ENCODE assay signal across 11 mouse cellular contexts in the genomic region with DNA sequence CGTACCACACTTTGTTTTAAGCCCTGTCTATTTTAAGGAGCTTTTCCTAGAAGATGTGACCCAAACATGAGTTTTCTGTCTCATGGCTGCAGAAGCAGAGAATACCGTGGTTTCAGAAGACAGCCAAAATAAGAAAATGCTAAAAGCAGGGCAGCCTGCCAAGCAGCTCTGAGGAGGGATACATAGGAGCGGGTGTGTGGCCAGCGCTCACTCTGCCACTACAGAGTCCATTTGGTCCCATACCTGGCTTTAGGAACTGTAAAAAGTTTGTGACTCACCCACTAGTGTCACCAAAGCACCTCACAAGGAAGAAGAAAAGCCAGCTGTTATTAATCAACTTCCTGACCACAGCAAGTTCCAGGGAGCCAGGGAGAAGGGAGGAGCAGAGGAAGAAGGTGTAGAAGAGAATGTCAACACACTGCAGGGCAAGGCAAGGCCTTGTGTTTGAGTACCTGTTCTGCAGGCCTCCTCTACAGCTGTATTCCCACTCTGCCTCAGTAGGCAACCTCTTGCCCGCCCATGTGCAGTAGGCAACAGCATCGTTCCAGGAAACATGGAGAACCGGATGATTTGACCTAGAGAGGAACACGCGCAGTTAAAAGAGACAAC. TPM values are rescaled to one million over a fixed set of nuclear protein-coding genes. Genes with fewer than 3 reads are reported as not detected.
DNase-seq lines count a peak whose midpoint lies in the region; ATAC-seq and TF ChIP-seq lines count a peak whose summit lies in the region.
"Had no signal": no experiment of that assay in that cellular context is flagged by ENCODE, and none has a peak within 500 bp of the region (broad histone marks: within the 10 kb centered on the region; RNA-seq: fewer than 3 reads in every experiment).

No protein-coding gene starts in this region.

- H3K36me3 ChIP-seq in intestine, postnatal 0 days (ENCODE audit: control insufficient read depth, insufficient read depth) = peaks cover 4% of the 10 kb centered on the region; the same call in 1 of the 2 replicates
- peaks cover 7% of the 10 kb centered on the region for H3K36me3 ChIP-seq in small intestine, adult 2 months (ENCODE audit: control insufficient read depth, insufficient read depth, low read length)

- DNase-seq in gastrocnemius, postnatal 10 days = peak; percentile 14
- DNase-seq in gastrocnemius, postnatal 36 days = no peak
- DNase-seq in ovary, adult 18-20 months (ENCODE audit: low spot score) = peak; percentile 7
- DNase-seq in ovary, postnatal 10 days (ENCODE audit: low spot score) = no peak
- no peak for DNase-seq in retina, embryonic 14.5 days (ENCODE audit: low spot score)
- DNase-seq in spleen, postnatal 10 days (ENCODE audit: low spot score in 2 of 2) = no peak
- DNase-seq: liver, embryonic 13.5 days had no signal

- no peak for TF ChIP-seq POLR2A in small intestine, adult 2 months (IDR thresholded peaks at IDR 0.05; ENCODE audit: low read depth, low read length)

- 0 out of 2 replicates have a peak, but pooled peaks have one; percentile 16 for ATAC-seq in intestine, postnatal 0 days
- ATAC-seq: CD4-positive, CD25-positive, alpha-beta regulatory T cell, adult 4 months had no signal

- H3K9me3 ChIP-seq in intestine, postnatal 0 days (ENCODE audit: control insufficient read depth) = no peaks in the 10 kb centered on the region
- H3K9me3 ChIP-seq: liver, embryonic 13.5 days had no signal

- no peak overlapping the region for H3K9ac ChIP-seq in intestine, postnatal 0 days (ENCODE audit: low read depth, low read length)
- H3K9ac ChIP-seq: liver, embryonic 13.5 days had no signal

- intact Hi-C loops in gastrocnemius, postnatal 36 days (cut with DNase I) = no loop called here

- no peak overlapping the region for H3K4me2 ChIP-seq in intestine, postnatal 0 days (replicated peaks; ENCODE audit: low read depth)
- H3K4me2 ChIP-seq: liver, embryonic 13.5 days had no signal

- no peak for TF ChIP-seq CTCF in intestine, postnatal 0 days (IDR thresholded peaks at IDR 0.05; ENCODE audit: low read depth)
- no peak for TF ChIP-seq CTCF in small intestine, adult 2 months (IDR thresholded peaks at IDR 0.05; ENCODE audit: extremely low read depth, insufficient read length, insufficient replicate concordance, low read depth, low read length)

- H3K27me3 ChIP-seq in intestine, postnatal 0 days (replicated peaks; ENCODE audit: control insufficient read depth, insufficient read depth, low read length) = no peaks in the 10 kb centered on the region
- H3K27me3 ChIP-seq in small intestine, adult 2 months (ENCODE audit: control insufficient read depth, insufficient read depth, low read length) = no peaks in the 10 kb centered on the region
- H3K27me3 ChIP-seq: liver, embryonic 13.5 days had no signal

- H3K4me1 ChIP-seq in intestine, postnatal 0 days (replicated peaks; ENCODE audit: control insufficient read depth, insufficient read depth, low read length) = 0 out of 2 replicates have a peak, but pooled peaks cover 3% of the 10 kb centered on the region
- 0 out of 2 replicates have a peak, but pooled peaks cover 2% of the 10 kb centered on the region for H3K4me1 ChIP-seq in small intestine, adult 2 months (ENCODE audit: control insufficient read depth, insufficient read depth, insufficient read length, low read length)

- peak overlapping the region; percentile 7; the same call in 1 of the 2 replicates for H3K27ac ChIP-seq in intestine, postnatal 0 days (ENCODE audit: low read depth, low read length)
- H3K27ac ChIP-seq in small intestine, adult 2 months (ENCODE audit: insufficient read depth, low read depth, low read length) = peak overlapping the region; percentile 20; the same call in 1 of the 2 replicates
- H3K27ac ChIP-seq: liver, embryonic 13.5 days had no signal

- H3K4me3 ChIP-seq in intestine, postnatal 0 days (ENCODE audit: low read depth, low read length) = no peak overlapping the region
- H3K4me3 ChIP-seq in small intestine, adult 2 months (ENCODE audit: low read depth, low read length) = no peak overlapping the region
- H3K4me3 ChIP-seq: liver, embryonic 13.5 days; myocyte had no signal

- WGBS in intestine, postnatal 0 days = 83% methylated on average over 9 of the region's 9 CpGs
- 83% methylated on average over 9 of the region's 9 CpGs for WGBS in small intestine, adult 2 months

RNA-seq across cellular contexts. Expression of a gene that starts 32.6 kb away (rescaled TPM):
- 10 to 100 TPM; 11.4 to 13.6 TPM for total RNA-seq in gastrocnemius, postnatal 10 days (2021)
- 1 to 10 TPM; 7.6 to 8.4 TPM for total RNA-seq in gastrocnemius, postnatal 36 days (2021)
- 30.1 and 30.2 TPM in 2 replicates for polyA plus RNA-seq in intestine, postnatal 0 days (2015; fragmentation: Nextera tagmentation; extraction: Ambion mirVana)
- polyA plus RNA-seq in small intestine, adult 2 months (2012; rRNA removed) = 24.7 and 36.2 TPM in 2 replicates

Comparison
In these comparisons a context has a peak if more than half of its experiments do, and no peak if none do; other contexts are left out.
1. DNase-seq: peak in gastrocnemius, postnatal 10 days (single experiment) and ovary, adult 18-20 months (single experiment); none in gastrocnemius, postnatal 36 days (0 of 2), ovary, postnatal 10 days (single experiment), retina, embryonic 14.5 days (single experiment) and spleen, postnatal 10 days (0 of 2).